Mouse (Mus musculus) megakaryocyte-erythroid progenitor cell, adult 5-6 weeks (primary cell): ENCODE results near the gene Pgs1. TPM values are rescaled to one million over a fixed set of nuclear protein-coding genes. Genes with fewer than 3 reads are reported as not detected.
A peak's percentile ranks its signal among the peaks of the same experiment; 100 is the strongest.

Experiments
- ATAC-seq: replicated peaks from 2 replicates; pipeline ENCODE4 v1.8.0; 2016; ENCODE audit warnings: mild to moderate bottlenecking, inconsistent platforms; ENCODE audit not compliant: severe bottlenecking, poor library complexity, low FRiP score, low TSS enrichment
- total RNA-seq, 2 experiments: library from RNA; stranded (forward) in 1 of 2; stranded (reverse) in 1 of 2; fragments of 200-1000, 215-1000 nt in 1 of 2; fragments of >200 nt in 1 of 2; fragmentation: Nextera tagmentation in 1 of 2; gene quantifications; 2 replicates each; pipeline ENCODE4 v1.2.3; 2014 to 2017

The Pgs1 gene
- total RNA-seq, 2 experiments from 2014 or later = 5.6 to 27.5 TPM

- 0 out of 2 replicates have a peak, but pooled peaks have one; percentile 20 for ATAC-seq
Measured at GRCm38 (mm10) chr11:117974327-117975125, 11.6 kb upstream of the Pgs1 start.

GRCm38 (mm10) chr11:117975211-117975967, 10.7 kb upstream of the Pgs1 start:
- no peak for ATAC-seq

- no peak for ATAC-seq
Measured at GRCm38 (mm10) chr11:117976081-117976582, 10.0 kb upstream of the Pgs1 start.

- ATAC-seq = no peak
Measured at GRCm38 (mm10) chr11:117977694-117978360, 8.3 kb upstream of the Pgs1 start.

GRCm38 (mm10) chr11:117979388-117979787, 6.7 kb upstream of the Pgs1 start:
- peak; percentile 20; the same call in 1 of the 2 replicates for ATAC-seq

- ATAC-seq = no peak
Measured at GRCm38 (mm10) chr11:117982426-117982825, 3.7 kb upstream of the Pgs1 start.

- ATAC-seq = no peak
Measured at GRCm38 (mm10) chr11:117983770-117984169, 2.3 kb upstream of the Pgs1 start.

- ATAC-seq = no peak
Measured at GRCm38 (mm10) chr11:117987032-117987451, 950 bp downstream of the Pgs1 start.

GRCm38 (mm10) chr11:117987968-117988367, 1.9 kb downstream of the Pgs1 start:
- peak; percentile 78 for ATAC-seq

- ATAC-seq = no peak
Measured at GRCm38 (mm10) chr11:117989241-117989640, 3.1 kb downstream of the Pgs1 start.

GRCm38 (mm10) chr11:117989926-117990325, 3.8 kb downstream of the Pgs1 start:
- ATAC-seq = no peak

GRCm38 (mm10) chr11:117991502-117992470, 5.7 kb downstream of the Pgs1 start:
- ATAC-seq = no peak

GRCm38 (mm10) chr11:117993190-117994175, 7.4 kb downstream of the Pgs1 start:
- no peak for ATAC-seq

GRCm38 (mm10) chr11:117994250-117995057, 8.4 kb downstream of the Pgs1 start:
- no peak for ATAC-seq

- ATAC-seq = no peak
Measured at GRCm38 (mm10) chr11:117995255-117995654, 9.2 kb downstream of the Pgs1 start.

GRCm38 (mm10) chr11:117995661-117996060, 9.6 kb downstream of the Pgs1 start:
- no peak for ATAC-seq

GRCm38 (mm10) chr11:117996066-117996465, 10.0 kb downstream of the Pgs1 start:
- ATAC-seq = no peak
